Mouse (Mus musculus) 3134 (cell line): ENCODE results near the gene Slc6a6.

Experiments
- DNase-seq: peaks from one replicate; pipeline ENCODE4 v3.0.0-alpha.2; 2011; ENCODE audit warnings: low spot score; ENCODE audit not compliant: insufficient read length; ENCODE audit errors: extremely low read depth

Slc6a6 gene

DNA sequence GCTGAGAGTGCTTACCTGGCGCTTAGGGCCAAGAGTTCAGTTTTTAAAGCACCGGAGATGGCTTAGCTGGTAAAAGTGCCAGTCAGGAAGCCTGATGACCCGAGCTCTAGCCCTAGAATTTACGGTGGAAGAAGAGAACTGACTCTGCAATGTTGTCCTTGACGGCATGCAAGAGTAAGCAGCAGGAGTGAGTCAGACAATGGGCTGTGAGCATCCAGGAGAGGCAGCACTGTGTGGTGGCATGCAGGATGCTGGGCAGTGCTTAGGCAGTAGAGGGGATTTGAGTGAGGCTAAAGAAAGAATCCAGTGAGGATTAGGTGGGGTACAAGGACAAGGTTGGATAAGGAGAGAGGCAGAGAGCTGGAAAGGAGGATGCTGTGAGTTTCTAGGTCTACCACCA lies 15.6 kb upstream of the Slc6a6 start:
- DNase-seq = no peak

DNA sequence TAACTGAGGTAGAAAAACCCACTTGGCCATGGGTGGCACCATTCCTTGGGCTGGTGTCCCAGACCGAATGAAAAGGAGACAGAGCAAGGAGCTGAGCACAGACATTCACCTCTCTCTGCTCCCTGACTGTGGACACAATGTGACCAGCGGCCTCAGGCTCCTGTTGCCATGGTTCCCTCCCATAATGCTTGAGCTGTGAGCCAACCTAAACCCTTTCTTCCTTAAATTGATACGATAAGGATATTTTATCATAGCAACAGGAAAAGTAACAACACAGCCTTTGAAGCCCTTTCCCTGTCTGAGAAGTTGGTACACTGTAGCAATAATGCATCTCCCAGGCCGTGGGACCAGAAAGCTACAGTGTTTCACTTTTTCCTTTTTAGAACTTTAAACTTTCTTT lies 14.6 kb upstream of the Slc6a6 start:
- no peak for DNase-seq

DNA sequence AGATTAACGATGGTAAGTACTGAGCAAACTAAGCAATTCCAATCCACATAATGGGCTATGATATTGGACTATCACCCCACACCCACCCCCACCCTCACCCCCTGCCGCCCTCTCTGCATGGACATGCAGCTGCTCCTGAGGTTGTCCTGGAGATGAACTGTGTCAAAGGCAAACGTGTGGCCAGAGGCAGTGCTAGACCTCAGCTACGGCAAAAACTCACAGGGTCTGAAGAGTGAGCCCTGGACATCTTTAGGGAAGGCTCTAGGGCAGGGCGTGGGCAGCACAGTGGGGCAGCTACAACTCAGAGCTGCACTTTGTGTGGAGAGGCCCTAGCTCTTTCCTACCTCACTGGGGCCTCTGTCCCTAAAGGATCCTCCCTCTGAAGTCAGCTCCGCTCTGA lies 13.6 kb upstream of the Slc6a6 start:
- no peak for DNase-seq

DNA sequence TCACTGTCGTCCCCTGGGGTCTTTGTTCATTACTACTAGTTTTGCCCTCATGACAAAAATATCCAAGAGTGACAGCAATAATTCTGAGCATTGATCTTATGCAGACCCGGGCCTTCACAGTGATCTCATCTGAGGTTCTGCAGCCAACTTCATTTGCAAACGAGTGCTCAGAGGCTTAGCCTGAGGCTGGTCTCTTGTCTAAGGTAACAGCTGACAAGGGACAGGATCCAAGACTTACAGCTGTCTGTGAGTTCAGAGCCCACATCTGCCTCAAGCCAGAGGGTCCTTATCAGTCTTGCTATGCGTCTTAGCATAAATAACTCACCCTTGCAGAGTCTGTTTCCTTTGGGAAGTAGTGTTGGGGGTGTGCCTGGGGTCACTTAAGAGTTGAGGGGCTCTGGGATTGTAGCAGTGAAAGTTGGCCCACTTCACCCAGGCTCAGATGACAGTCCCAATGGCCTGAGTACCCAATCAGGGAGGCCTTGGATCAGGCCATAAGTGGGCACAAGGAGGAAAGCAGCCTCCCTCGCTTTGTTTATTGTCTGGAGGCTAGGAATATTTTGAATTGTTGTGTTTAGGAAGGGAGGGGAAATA lies 9.0 kb upstream of the Slc6a6 start:
- no peak for DNase-seq

DNA sequence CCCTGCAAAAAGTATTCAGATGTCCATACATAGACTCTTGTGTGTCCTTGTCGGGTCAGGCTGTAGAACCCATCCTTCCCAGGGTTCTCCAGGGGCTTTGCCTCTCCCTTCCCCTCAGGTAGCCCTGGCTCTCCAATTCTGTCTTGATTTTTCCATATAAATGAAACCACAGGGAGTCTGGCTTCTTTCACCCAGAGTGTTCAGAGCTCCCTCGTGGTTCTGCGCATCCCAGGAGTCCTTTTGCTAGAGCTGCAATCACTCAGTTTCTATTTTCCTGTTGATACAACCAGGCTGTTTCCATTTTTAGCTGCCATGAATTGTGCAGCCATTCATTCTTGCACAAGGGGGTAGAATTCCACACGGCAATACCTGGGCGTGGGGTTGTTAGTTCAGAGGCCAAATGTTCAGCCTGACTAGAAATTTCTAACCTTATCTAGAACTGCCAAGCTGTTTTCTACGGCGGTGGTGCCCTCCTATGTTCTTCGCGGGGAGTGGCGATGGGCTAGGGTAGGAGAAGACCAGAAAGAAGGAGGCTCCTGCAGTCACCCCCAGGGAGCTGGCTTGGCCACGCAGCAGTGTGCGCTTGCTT lies 5.3 kb upstream of the Slc6a6 start:
- DNase-seq = no peak

DNA sequence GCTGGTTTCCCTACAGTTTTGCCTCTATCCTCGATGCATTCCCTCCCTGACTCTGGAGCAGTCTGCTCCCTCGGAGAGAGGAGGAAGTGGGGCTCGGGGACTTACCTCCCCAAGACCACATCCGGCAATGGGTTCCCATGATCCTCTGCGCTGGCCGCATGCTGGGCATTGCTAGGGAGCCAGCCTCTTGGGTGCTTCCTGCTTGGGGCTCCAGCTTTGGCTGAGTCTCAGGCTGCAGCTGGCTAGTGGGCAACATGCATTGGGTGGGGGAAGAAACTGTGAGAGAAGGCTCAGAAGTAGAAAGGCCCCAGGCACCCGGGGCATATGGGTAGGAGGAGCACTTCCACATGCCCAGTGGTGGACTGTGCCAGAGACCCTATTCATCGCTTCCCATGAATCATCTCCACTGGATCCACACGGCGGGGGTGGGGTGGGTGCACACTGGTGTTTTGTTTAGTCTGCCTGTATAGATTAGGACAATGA lies 4.7 kb upstream of the Slc6a6 start:
- DNase-seq = no peak

DNA sequence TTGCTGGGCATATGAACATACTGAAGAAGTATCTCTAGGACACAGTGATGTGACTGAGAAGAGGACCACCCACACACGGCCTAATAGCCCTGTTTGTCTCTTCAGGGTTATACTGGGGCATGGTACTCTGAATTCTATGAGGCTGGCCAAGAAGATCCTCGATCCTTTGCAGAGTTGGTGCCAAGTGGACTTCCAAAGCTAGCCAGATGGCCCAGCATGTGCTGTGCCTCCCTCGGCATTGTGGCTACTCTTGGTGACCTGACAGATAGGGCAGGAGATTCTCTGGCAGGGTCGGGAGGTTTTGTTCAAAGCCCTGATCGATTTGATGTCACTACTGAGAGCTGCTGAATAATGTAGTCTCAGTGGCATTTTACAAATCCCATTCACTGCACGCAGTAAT lies 4.1 kb upstream of the Slc6a6 start:
- DNase-seq = no peak

DNA sequence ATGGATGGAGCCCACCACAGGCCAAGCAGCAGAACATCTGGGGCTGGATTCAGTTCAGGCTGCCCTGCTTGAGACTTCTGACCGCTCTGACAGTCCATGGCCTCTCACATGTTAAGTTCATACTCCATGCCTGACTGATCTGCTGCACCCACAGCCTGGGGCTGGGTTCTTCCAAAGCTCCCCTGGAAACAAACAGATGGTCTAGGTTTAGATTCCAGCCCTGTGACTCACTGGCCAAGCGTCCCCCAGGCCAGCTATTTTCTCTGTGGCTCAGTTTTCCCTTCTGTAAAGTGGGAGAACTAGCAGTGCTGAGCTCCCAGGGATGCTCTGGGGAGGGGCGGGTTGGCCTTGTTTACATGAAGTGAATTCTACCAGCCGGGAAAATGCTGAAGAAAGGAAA lies 2.0 kb upstream of the Slc6a6 start:
- no peak for DNase-seq

DNA sequence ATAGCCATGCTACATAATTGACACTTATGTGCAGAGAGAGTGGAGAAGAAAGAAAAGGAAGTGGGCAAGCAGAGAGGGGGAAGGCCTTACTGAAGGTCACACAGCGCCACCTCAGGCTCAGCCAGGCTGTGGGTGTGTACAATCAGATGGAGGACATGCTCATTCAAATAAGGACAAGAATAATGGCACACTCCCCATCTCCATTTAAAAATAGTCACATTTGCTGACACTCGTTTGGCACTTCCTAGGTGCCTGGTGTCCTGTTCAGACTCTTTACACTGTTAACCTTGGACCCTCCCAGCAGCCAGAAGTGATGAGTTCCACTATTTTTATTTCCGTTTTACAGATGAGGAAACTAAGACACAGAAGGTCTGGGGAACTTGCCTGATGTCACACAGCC lies 732 bp upstream of the Slc6a6 start:
- DNase-seq = peak; percentile 33

DNA sequence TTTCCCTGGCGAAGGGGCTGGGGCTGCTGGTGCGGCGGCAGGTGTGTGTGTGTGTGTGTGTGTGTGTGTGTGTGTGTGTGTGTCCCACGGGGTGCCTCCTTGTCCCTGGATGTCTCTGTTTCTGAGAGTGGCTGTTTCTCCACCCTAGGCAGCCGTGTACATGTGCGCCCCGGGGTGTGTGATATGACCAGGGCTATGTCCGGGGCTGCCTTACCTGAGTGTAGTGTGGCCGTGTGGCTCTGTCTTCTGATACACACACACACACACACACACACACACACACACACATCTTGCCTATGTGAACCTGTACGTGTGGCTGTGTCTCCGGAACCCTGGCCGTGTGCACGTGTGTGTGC lies 599 bp downstream of the Slc6a6 start:
- DNase-seq = no peak

DNA sequence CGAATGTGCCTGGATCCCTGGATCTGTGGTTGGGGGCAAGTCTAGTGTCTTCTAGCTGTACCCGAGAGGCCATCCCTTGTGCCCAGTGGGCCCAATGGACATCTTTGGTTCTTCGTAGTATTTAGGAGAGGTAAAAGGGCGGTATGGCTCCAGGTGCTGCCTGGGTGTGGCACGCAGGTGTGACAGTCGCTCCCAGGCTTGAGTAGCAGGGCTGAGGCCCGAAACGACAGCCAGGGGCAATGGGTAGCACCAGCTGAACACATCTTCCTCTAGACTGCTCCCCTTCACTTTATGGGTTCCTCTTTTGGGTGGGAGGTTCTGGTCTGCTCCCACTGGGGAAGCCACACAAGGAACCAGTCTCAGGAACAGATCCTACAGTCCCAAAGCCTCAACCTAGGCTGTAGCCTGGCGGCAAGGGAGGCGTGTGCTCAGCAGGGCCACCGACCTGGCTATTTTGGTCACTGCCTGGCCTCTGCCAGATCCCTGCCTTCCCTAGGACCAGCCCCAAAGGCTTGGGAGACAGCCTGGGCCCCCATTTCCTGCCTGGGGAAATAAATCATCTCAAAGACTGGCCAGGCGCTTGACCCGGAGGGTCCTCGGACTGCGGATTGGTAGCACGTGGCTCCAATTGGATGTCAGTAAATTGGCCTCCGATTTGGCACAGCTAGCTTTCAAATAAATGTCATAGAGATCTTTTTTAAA lies 1.1 kb downstream of the Slc6a6 start:
- DNase-seq = peak; percentile 61

DNA sequence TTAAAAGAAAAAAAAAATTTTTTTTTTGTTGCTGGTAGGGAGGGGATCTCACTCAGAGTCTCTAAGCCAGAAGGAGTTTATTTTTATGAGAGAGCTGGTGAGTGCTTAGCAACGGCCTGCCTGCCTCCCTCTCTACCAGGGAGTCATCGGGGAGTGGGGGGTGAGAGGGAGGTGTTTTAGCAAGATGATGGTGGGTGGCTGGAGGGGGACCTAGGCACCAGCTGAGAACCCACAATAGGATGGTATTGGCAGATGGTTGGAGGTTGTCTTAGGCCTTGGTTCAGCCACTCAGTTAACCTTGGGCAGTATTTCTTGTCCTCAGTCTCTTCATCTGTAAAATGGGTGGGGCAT lies 1.7 kb downstream of the Slc6a6 start:
- no peak for DNase-seq

DNA sequence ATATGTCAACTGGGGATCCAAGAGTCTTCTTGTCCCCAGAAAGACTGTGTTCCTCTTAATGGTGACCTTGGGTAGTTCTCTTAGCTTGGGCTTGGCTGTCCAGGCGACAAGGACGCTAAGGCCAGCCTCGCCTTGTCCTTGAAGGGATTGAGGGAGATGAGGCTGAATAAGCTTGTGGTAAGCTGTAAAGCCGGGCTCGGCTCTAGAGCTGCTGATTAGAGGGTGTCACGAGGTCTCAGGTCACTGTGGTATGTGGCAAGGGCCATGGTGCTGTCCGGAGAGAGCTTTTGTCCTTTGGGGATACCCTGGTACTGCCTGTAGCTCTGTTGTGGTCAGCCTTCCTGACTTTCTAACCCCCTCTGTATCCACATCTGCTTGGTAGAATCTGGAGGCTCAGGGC lies 2.0 kb downstream of the Slc6a6 start:
- DNase-seq = peak; percentile 51

DNA sequence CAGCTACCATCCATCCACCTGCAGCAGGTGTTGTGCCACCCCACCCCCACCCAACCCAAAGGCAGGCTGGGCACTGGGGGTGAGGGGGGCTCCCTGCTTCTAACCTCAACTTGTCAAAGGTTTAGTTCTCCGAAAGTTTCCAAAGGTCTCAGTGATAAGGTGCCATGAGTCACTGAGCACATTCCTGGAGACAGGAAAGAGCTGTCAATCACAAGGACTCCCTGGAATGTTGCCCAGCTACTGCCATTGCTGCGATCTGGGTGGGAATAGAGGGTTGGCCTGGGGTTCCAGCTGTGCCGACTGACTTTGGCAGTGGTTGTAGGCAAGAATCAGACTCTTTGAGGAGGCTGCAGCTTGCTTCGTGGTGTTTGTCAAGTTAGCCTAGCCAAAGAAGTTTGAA lies 2.7 kb downstream of the Slc6a6 start:
- peak; percentile 77 for DNase-seq

DNA sequence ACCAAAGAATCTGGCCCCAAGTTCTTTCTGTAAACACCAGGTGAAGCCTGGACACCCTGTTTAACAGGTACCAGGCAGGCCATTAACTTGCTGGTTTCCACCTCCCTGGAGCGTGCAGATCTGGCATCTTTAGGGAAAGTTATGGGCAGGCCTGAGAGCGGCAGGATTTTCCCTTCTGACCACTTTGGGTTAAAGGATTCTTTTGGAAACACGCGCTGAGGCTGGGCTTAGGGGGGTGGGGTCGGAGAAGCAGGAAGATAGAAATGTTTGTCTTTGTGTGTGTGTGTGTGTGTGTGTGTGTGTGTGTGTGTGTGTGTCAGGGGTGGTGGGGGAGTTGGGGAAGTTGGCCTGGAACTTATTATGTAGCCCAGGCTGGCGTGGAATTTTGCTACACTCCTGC lies 4.2 kb downstream of the Slc6a6 start:
- DNase-seq = no peak

DNA sequence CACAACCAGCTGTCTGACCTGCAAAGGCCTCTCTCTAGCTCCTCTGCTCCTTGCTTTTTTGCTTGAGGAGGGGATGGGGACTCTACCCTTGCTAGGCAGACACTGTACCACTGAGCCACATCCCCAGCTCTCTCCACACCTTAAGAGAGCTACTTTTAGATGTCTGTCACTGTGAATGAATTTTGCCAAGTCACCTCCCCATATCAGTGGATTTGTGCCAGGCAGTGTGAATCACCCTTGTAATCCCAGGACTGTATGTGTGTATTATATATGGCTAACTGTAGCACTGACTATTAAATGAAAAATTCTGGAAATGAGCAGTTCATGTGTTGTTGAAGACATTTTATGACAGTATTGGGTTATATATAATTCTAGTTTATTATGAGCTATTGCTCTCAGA lies 5.4 kb downstream of the Slc6a6 start:
- no peak for DNase-seq

DNA sequence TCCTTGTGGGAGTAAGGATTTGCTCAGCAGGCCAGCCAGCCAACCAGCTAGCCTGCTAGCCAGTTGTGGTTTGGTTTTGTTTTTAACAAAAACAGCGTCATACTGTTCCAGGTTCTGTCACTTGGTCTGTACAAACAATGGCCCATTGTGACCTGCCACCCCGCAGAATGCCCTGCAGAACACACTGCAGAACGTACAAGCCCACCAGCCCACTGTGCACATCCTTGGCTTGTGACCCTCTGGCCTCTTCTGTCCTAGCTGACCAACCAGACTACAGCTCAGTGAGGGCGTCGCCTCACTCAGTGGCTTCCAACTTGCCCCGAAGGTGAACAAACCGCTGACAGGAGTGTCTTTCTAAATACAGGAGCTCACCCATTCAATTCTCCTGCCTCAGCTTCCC lies 6.4 kb downstream of the Slc6a6 start:
- no peak for DNase-seq

DNA sequence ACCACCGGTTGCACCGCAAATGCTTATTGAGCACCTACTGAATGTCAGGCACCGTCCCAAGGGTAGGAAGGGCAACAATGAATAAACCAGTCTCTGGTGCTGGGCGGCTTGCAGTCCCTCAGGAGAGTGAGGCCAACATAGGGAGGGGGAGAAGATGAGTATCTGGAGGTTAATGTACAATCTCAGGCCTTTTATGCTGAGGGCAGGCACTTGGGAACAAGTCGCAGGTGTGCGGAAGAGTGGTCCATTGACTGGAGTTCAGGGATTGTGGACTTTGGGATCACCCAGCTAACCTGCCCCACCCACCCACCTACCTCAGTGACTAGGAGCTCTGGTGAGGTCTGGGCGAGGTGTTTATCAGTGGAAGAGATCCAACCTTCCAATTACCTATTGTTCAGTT lies 6.8 kb downstream of the Slc6a6 start:
- DNase-seq = no peak

DNA sequence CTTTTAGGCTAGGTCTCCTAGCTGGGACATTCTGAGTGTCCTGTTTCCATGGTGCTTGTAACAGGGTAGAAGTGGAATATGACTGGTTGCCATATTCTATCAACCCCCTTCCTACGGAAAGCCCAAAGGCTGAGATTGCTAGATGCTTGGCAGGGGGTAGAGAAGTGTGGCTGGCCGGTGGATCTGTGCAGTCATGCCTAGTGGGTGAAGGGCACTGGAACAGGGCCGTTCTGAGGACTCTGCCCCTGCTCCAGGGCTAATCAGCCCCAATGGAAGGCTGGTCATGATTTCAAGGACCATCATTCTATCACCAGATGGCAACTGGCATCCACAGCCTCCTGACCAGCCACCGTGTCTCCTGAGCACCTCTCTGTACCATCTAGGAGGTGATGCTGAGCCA lies 7.7 kb downstream of the Slc6a6 start:
- DNase-seq = no peak

DNA sequence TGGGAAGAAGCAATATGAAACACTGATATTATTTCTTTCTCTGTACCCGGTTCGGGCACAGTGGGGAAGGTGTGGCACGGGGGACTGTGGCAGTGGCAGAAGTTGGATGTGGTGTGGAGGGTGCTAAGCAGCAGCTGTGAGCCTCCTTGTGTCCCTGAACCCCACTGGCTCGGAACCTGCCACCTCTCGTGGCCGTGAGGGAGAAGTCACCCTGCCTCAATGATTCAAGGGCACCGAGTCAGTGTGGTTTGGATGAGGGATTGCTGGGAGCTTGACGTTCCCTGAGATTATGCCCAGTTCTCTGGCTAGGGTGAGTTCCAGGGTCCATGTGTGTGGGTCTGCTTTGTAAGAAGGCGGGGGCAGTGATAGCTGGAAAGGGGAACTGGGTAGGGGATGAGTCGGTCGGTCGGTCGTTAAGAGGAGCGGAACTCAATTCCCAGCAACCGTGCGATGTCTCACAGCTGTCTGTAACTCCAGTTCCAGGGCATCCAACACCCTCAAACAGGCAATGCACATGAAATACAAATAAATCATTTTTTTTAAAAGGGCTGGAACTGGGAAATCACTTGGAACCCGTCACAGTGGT lies 9.5 kb downstream of the Slc6a6 start:
- no peak for DNase-seq

DNA sequence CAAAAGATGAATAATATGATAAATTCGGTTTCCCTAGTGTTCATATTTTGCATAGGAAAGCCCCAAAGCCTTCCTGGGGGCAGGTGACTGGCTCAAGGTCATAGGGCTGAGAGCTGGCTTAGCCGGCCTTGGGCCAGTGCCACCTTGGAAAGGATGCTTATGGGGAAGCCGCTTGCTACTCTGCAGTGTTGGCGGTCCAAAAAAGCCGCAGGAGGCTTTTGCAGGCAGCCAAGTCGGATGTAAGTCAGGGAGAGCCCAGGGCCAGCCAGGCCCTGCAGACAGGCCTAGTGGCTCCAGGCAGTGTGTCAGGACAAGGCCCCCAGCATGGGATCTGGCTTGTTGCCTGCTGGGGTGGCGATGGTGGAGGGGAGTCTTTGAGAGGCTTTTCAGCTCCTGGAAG lies 10.8 kb downstream of the Slc6a6 start:
- DNase-seq = no peak

DNA sequence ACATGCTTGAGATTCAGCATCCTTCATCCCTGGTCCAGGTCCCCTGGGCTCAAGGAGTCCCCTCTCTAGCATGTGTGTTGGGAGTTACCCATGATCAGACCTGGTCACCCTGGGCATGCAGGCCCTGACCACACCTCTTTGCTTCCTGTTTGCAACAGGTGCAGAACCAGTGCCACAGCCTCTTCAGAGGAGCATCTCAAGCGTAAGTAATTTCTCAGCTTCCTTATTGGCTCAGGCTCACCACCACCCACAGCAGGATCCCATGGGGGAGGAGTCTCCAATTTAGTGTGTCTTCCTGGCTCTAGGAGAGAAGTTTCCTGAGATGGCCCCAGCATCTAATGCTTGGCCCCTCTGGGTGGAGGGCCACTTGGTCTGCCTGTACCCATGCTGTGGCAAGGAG lies 15.0 kb downstream of the Slc6a6 start:
- DNase-seq = no peak
